Mouse (Mus musculus) forebrain, embryonic 11.5 days (tissue): ENCODE results near the gene Nav2. TPM values are rescaled to one million over a fixed set of nuclear protein-coding genes. Genes with fewer than 3 reads are reported as not detected.

ENCODE experiments used
- ATAC-seq: fragments of 200-750 bp; cut with Nextera tagmentation; replicated peaks from 2 replicates; pipeline ENCODE4 v1.8.0; 2017; ENCODE audit warnings: moderate TSS enrichment; ENCODE audit not compliant: low FRiP score
- DNase-seq: peaks from one replicate; pipeline ENCODE4 v3.0.0-alpha.2; 2017; ENCODE audit warnings: low spot score
- H3K27ac ChIP-seq: fragments of 300-500 bp; sonication (generic); 2 replicates; pipeline ENCODE4 v1.5.1; 2014; ENCODE audit warnings: low read depth, low read length
- H3K27me3 ChIP-seq: fragments of 300-500 bp; sonication (generic); 2 replicates; pipeline ENCODE4 v1.6.1; 2014; ENCODE audit warnings: mild to moderate bottlenecking, low read length, mixed read lengths; ENCODE audit not compliant: control insufficient read depth, insufficient read depth
- H3K36me3 ChIP-seq: fragments of 300-500 bp; sonication (generic); 2 replicates; pipeline ENCODE4 v1.6.1; 2014; ENCODE audit warnings: mild to moderate bottlenecking, low read length, moderate library complexity, mixed read lengths; ENCODE audit not compliant: control insufficient read depth, insufficient read depth
- H3K4me1 ChIP-seq: fragments of 300-500 bp; sonication (generic); replicated peaks from 2 replicates; pipeline ENCODE4 v1.6.1; 2014; ENCODE audit warnings: low read length, mixed read lengths; ENCODE audit not compliant: control insufficient read depth, insufficient read depth
- H3K4me2 ChIP-seq: fragments of 300-500 bp; sonication (generic); 2 replicates; pipeline ENCODE4 v1.6.1; 2014; ENCODE audit warnings: low read depth, mild to moderate bottlenecking, low read length, moderate library complexity, mixed read lengths; ENCODE audit not compliant: severe bottlenecking
- H3K4me3 ChIP-seq: fragments of 300-500 bp; sonication (generic); 2 replicates; pipeline ENCODE4 v1.5.1; 2014; ENCODE audit warnings: low read depth, low read length
- H3K9ac ChIP-seq: fragments of 300-500 bp; sonication (generic); 2 replicates; pipeline ENCODE4 v1.6.1; 2014; ENCODE audit warnings: low read length
- H3K9me3 ChIP-seq: fragments of 300-500 bp; sonication (generic); 2 replicates; pipeline ENCODE4 v1.6.1; 2016; ENCODE audit warnings: low read length, mixed read lengths; ENCODE audit not compliant: control insufficient read depth
- WGBS: fragments of 180-500 bp; shearing (Covaris S2); extraction: QIAGEN DNeasy Blood & Tissue Kit; methylation state at CpG from one replicate; pipeline ENCODE4 v1.1.7; 2014; 5-methylcytosine and 5-hydroxymethylcytosine counted together
- polyA plus RNA-seq: library from polyadenylated mRNA; unstranded; fragments of >200 nt; fragmentation: Nextera tagmentation; extraction: Ambion mirVana; gene quantifications from 2 replicates; pipeline ENCODE4 v1.2.1, GENCODE M21; 2014

Nav2 gene
- polyA plus RNA-seq, 1 experiment from 2014 or later, result 7.2 TPM

- no peak overlapping the region for H3K4me2 ChIP-seq
- no peaks in the 10 kb centered on the region for H3K4me1 ChIP-seq
- ATAC-seq, result no peak
- WGBS, result 75% methylated on average over 6 of the region's 6 CpGs
- H3K27me3 ChIP-seq, result no peaks in the 10 kb centered on the region; the same call in 1 of the 2 replicates
- DNase-seq, result no peak
- H3K4me3 ChIP-seq, result no peak overlapping the region
- no peaks in the 10 kb centered on the region for H3K9me3 ChIP-seq
- H3K27ac ChIP-seq, result no peak overlapping the region
- no peak overlapping the region for H3K9ac ChIP-seq
- no peaks in the 10 kb centered on the region for H3K36me3 ChIP-seq
Measured at GRCm38 (mm10) chr7:49046347-49046989, 138.0 kb downstream of the Nav2 start.

- no peaks in the 10 kb centered on the region for H3K4me1 ChIP-seq
- no peak overlapping the region for H3K27ac ChIP-seq
- no peak overlapping the region for H3K9ac ChIP-seq
- no peaks in the 10 kb centered on the region for H3K9me3 ChIP-seq
- 49% methylated on average over 8 of the region's 8 CpGs for WGBS
- no peaks in the 10 kb centered on the region; the same call in 1 of the 2 replicates for H3K27me3 ChIP-seq
- H3K36me3 ChIP-seq, result no peaks in the 10 kb centered on the region
- no peak for ATAC-seq
- no peak overlapping the region for H3K4me3 ChIP-seq
- no peak overlapping the region for H3K4me2 ChIP-seq
- no peak for DNase-seq
Measured at GRCm38 (mm10) chr7:49047336-49047735, 138.8 kb downstream of the Nav2 start.

DNA sequence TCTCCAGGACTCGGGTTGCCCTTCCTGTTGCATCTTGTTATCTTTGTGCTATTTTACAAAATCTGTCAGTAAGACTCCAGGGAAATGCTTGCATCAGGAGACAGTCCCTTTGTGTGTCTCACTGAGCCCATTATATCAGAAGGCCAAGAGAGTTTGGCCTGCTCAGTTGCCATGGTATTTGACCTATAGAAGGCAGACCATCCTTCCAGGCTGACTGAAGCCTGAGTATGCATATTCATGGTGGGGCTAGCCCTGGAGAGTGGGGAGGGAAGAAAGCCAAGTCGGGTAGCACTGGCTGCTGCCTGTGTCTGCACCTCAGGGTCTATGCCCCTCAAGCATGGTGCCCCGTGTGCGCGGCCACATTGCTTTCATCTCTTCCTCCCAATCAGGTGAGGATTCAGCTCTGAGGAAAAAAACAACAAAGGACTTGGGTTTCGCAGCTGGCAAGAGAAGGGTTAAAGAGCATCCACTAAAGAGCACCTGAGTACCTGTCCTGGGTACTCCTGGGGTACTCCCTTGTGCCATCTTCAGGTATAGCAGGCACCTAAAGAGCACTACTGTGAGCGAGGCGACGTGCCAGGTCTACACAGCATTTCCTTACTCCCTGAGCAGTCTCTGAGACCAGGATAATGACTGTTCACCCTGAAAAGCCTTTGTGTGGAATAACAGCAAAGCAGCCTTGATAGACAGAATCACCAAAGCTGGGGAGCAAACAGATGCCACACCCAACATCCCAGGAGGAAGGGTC is 144.5 kb downstream of the Nav2 start:
- Histone ChIP-seq H3K4me1 (peaks cover 5% of the 10 kb centered on the region; the same call in 1 of the 2 replicates), H3K4me3 (no peak overlapping the region)

GRCm38 (mm10) chr7:49055273-49055672 is 146.8 kb downstream of the Nav2 start:
- ATAC-seq (no peak), DNase-seq (no peak)
- H3K36me3 ChIP-seq, result no peaks in the 10 kb centered on the region
- H3K9ac ChIP-seq, result no peak overlapping the region
- H3K4me2 ChIP-seq, result no peak overlapping the region
- H3K27me3 ChIP-seq, result no peaks in the 10 kb centered on the region
- WGBS, result 87% methylated on average over 10 of the region's 10 CpGs
- peaks cover 5% of the 10 kb centered on the region; the same call in 1 of the 2 replicates for H3K4me1 ChIP-seq
- H3K27ac ChIP-seq, result no peak overlapping the region
- no peaks in the 10 kb centered on the region for H3K9me3 ChIP-seq
- H3K4me3 ChIP-seq, result no peak overlapping the region

More for the DNA sequence above, 144.5 kb downstream of the Nav2 start:
- no peak; the same call in 1 of the 2 replicates for ATAC-seq
- no peaks in the 10 kb centered on the region for H3K9me3 ChIP-seq
- H3K27me3 ChIP-seq, result no peaks in the 10 kb centered on the region
- H3K9ac ChIP-seq, result no peak overlapping the region
- no peak for DNase-seq
- no peak overlapping the region for H3K27ac ChIP-seq
- WGBS, result 80% methylated on average over 9 of the region's 9 CpGs
- no peak overlapping the region for H3K4me2 ChIP-seq
- no peaks in the 10 kb centered on the region for H3K36me3 ChIP-seq

- ATAC-seq (no peak), DNase-seq (no peak)
- no peak overlapping the region for H3K27ac ChIP-seq
- no peak overlapping the region for H3K4me3 ChIP-seq
- H3K4me2 ChIP-seq, result no peak overlapping the region
- H3K36me3 ChIP-seq, result no peaks in the 10 kb centered on the region
- H3K27me3 ChIP-seq, result peaks cover 7% of the 10 kb centered on the region; the same call in 1 of the 2 replicates
- no peaks in the 10 kb centered on the region for H3K9me3 ChIP-seq
- no peaks in the 10 kb centered on the region for H3K4me1 ChIP-seq
- 82% methylated on average over 8 of the region's 8 CpGs for WGBS
- H3K9ac ChIP-seq, result no peak overlapping the region
Measured at GRCm38 (mm10) chr7:49058304-49059012, 149.9 kb downstream of the Nav2 start.

DNA sequence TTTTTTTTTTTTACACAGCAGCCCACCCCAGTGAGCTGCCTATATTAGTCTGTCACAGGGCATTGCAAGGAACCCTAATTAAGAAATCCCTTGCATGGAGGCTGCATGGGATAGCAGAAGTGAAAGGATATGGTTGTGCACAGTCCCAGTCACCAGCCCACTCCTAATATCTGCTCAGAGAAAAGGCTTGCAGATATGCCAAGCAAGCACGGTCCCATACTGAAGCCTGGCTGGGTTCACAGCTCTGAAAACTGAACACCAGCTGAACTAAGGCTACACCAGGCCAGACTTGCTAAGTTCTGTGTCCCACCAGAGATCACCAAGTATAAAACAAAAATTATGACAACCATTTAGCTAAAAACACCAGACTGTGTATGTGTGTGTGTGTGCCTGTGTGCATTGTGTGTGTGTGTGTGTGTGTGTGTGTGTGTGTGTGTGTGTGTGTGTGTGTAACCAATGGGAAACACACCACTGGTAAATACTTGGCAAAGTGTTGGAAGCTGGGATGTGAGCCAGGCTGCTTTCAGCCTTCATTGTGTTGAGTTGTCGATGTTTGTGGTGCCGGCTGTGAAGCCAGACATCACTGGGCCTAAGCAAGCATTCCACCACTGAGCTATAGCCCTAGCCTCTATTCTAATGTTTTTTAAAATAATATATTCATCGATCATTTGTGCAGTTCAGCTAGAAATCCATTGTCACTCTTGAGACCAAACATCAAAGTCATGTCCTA is 156.4 kb downstream of the Nav2 start:
- peaks cover 14% of the 10 kb centered on the region; the same call in 1 of the 2 replicates for H3K4me1 ChIP-seq
- H3K4me2 ChIP-seq, result no peak overlapping the region
- WGBS, result 75% methylated on average over 4 of the region's 4 CpGs
- H3K9ac ChIP-seq, result no peak overlapping the region
- H3K36me3 ChIP-seq, result no peaks in the 10 kb centered on the region
- 0 out of 2 replicates have a peak, but pooled peaks have one; percentile 38 for ATAC-seq
- no peaks in the 10 kb centered on the region for H3K9me3 ChIP-seq
- H3K4me3 ChIP-seq, result no peak overlapping the region
- DNase-seq, result no peak
- peaks cover 21% of the 10 kb centered on the region for H3K27me3 ChIP-seq
- H3K27ac ChIP-seq, result no peak overlapping the region

DNA sequence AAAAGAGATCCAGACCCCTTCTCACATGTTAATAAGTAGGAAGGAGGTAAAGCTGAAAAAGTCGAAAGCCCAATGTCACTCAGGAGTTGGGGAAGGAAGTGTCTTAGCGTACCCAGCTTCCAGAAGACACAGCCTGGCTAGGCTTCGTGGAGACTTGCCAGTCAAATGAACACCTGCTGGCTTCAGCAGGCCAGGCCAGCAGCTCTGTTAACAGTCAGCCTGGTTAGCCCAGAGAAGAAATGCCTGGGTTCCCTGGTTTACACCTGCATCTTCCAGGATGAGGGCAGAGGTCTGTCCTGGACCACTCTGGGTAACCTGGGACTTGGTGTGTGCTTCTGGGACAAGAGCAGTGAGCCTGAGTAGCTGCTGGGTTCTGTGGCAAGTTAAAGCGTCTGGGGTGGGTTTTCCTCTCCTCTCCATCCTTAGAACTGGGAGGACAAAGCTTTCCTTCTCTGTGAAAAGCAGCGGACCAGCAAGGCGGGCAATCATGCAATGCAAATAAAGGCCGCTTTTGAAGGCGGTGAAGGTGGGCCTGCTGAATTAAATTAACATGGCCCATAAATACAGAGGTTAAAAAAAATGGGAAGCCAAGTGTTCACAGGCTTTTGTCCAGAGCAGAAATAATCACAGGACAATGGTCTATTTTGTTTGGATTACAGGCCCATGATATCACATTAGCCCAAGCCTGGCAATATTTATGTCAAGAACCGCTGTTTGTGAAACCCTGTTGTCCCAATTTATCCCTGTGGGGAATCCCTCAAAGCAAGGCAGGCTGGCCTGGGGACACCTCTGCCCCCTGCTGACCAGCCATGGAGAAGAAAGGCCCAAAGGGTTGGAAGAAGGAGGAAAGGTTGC is 157.3 kb downstream of the Nav2 start:
- peak; percentile 58 for ATAC-seq
- peak; percentile 60 for DNase-seq
- Histone ChIP-seq H3K36me3 (no peaks in the 10 kb centered on the region), H3K27ac (0 out of 2 replicates have a peak overlapping the region, but pooled peaks have one; percentile 42), H3K4me2 (no peak overlapping the region), H3K9ac (no peak overlapping the region), H3K27me3 (peaks cover 23% of the 10 kb centered on the region), H3K9me3 (no peaks in the 10 kb centered on the region), H3K4me3 (no peak overlapping the region), H3K4me1 (peaks cover 14% of the 10 kb centered on the region; the same call in 1 of the 2 replicates)
- WGBS, result 23% methylated on average over 9 of the region's 9 CpGs
